Mouse (Mus musculus): ENCODE results near the gene Megf11.

Gene Megf11

GRCm38 (mm10) chr9:64749314-64749713 is 363.9 kb downstream of the Megf11 start:
- DNase-seq (ENCODE audit: low spot score in 2 of 2) = no peak

- no peak for DNase-seq (ENCODE audit: low spot score in 2 of 2)
Observed at GRCm38 (mm10) chr9:64752575-64752974, 367.1 kb downstream of the Megf11 start.

- no peak for DNase-seq (ENCODE audit: low spot score in 2 of 2)
Observed at GRCm38 (mm10) chr9:64758052-64758451, 372.6 kb downstream of the Megf11 start.

Measured in spleen, postnatal 4 days (tissue).